ENCODE assay signal across 10 mouse cellular contexts in genomic region chr2:154173313-154173712, GRCm38 (mm10). TPM values are rescaled to one million over a fixed set of nuclear protein-coding genes. Genes with fewer than 3 reads are reported as not detected.
DNase-seq lines count a peak whose midpoint lies in the region; ATAC-seq and TF ChIP-seq lines count a peak whose summit lies in the region.
"Had no signal": no experiment of that assay in that cellular context is flagged by ENCODE, and none has a peak within 500 bp of the region (broad histone marks: within the 10 kb centered on the region; RNA-seq: fewer than 3 reads in every experiment).

No protein-coding gene starts in this region.

- H3K4me3 ChIP-seq in heart, postnatal 0 days (ENCODE audit: low read depth, low read length), result no peak overlapping the region
- no peak overlapping the region for H3K4me3 ChIP-seq in embryonic facial prominence, embryonic 11.5 days (ENCODE audit: low read depth, low read length)
- no peak overlapping the region for H3K4me3 ChIP-seq in limb, embryonic 14.5 days (replicated peaks; ENCODE audit: low read length)
- H3K4me3 ChIP-seq: heart, embryonic 15.5 days; midbrain, embryonic 12.5 days had no signal

- H3K36me3 ChIP-seq in heart, postnatal 0 days (replicated peaks; ENCODE audit: control insufficient read depth, insufficient read depth, low read length), result no peaks in the 10 kb centered on the region
- no peaks in the 10 kb centered on the region for H3K36me3 ChIP-seq in embryonic facial prominence, embryonic 11.5 days (replicated peaks; ENCODE audit: control insufficient read depth, insufficient read depth, low read depth, low read length)
- H3K36me3 ChIP-seq in limb, embryonic 14.5 days (ENCODE audit: control insufficient read depth, insufficient read depth, low read length), result no peaks in the 10 kb centered on the region
- H3K36me3 ChIP-seq: heart, embryonic 15.5 days; midbrain, embryonic 12.5 days had no signal

- peak; percentile 53 for DNase-seq in heart, postnatal 0 days (ENCODE audit: low spot score)
- DNase-seq in heart, postnatal 36 days, result no peak
- peak; percentile 54 for DNase-seq in testis, postnatal 10 days (ENCODE audit: low spot score)
- DNase-seq in testis, postnatal 14 days (ENCODE audit: low spot score), result no peak
- DNase-seq in embryonic facial prominence, embryonic 11.5 days (ENCODE audit: low spot score), result peak; percentile 70
- peak; percentile 67 for DNase-seq in limb, embryonic 14.5 days (ENCODE audit: low spot score)
- peak; percentile 35 for DNase-seq in thymus, postnatal 4 days
- no peak for DNase-seq in adrenal gland, adult 8-10 months

- 0 out of 2 replicates have a peak, but pooled peaks cover 5% of the 10 kb centered on the region for H3K27me3 ChIP-seq in heart, postnatal 0 days (ENCODE audit: control insufficient read depth, insufficient read depth, low read length)
- no peaks in the 10 kb centered on the region for H3K27me3 ChIP-seq in embryonic facial prominence, embryonic 11.5 days (ENCODE audit: control insufficient read depth, insufficient read depth, low read length)
- no peaks in the 10 kb centered on the region for H3K27me3 ChIP-seq in limb, embryonic 14.5 days (ENCODE audit: control insufficient read depth, insufficient read depth, low read length)
- H3K27me3 ChIP-seq: midbrain, embryonic 12.5 days had no signal

- peak; percentile 92 for TF ChIP-seq CTCF in heart, postnatal 0 days (IDR thresholded peaks at IDR 0.05; ENCODE audit: low read depth)

- H3K9ac ChIP-seq in heart, postnatal 0 days (replicated peaks; ENCODE audit: low read depth, low read length), result no peak overlapping the region
- no peak overlapping the region for H3K9ac ChIP-seq in embryonic facial prominence, embryonic 11.5 days (replicated peaks; ENCODE audit: low read length)
- H3K9ac ChIP-seq in limb, embryonic 14.5 days (ENCODE audit: low read depth, low read length, severe bottlenecking), result no peak overlapping the region
- H3K9ac ChIP-seq: heart, embryonic 15.5 days; midbrain, embryonic 12.5 days had no signal

- H3K27ac ChIP-seq in heart, postnatal 0 days (ENCODE audit: low read depth), result no peak overlapping the region
- no peak overlapping the region for H3K27ac ChIP-seq in embryonic facial prominence, embryonic 11.5 days (replicated peaks; ENCODE audit: low read depth, low read length)
- no peak overlapping the region for H3K27ac ChIP-seq in limb, embryonic 14.5 days (replicated peaks; ENCODE audit: low read depth, low read length)
- H3K27ac ChIP-seq: heart, embryonic 15.5 days; midbrain, embryonic 12.5 days had no signal

- TF ChIP-seq EP300 in heart, postnatal 0 days (IDR thresholded peaks at IDR 0.05; ENCODE audit: low read depth), result no peak

- no peaks in the 10 kb centered on the region for H3K4me1 ChIP-seq in heart, postnatal 0 days (ENCODE audit: control insufficient read depth, insufficient read depth)
- no peaks in the 10 kb centered on the region for H3K4me1 ChIP-seq in embryonic facial prominence, embryonic 11.5 days (ENCODE audit: control insufficient read depth, insufficient read depth, low read length)
- H3K4me1 ChIP-seq in limb, embryonic 14.5 days (ENCODE audit: control insufficient read depth, insufficient read depth, low read length), result no peaks in the 10 kb centered on the region
- H3K4me1 ChIP-seq: heart, embryonic 15.5 days; midbrain, embryonic 12.5 days had no signal

- TF ChIP-seq POLR2A in limb, embryonic 14.5 days (IDR thresholded peaks at IDR 0.05; ENCODE audit: borderline replicate concordance, extremely low read depth, insufficient read depth, insufficient read length), result no peak

- 38% methylated on average over 1 of the region's 1 CpGs for WGBS in heart, postnatal 0 days
- 57% methylated on average over 1 of the region's 1 CpGs for WGBS in embryonic facial prominence, embryonic 11.5 days
- WGBS in limb, embryonic 14.5 days, result 36% methylated on average over 1 of the region's 1 CpGs

- intact Hi-C loops in heart, postnatal 36 days (cut with DNase I), result loop anchor here (1.0 to 5.0 kb wide), 2 partner anchors 34 to 119 kb away; no protein-coding TSS in a partner anchor

- peak; percentile 76 for ATAC-seq in heart, postnatal 0 days (ENCODE audit: insufficient read depth, low read depth)
- no peak for ATAC-seq in embryonic facial prominence, embryonic 11.5 days (replicated peaks; ENCODE audit: insufficient number of reproducible peaks, low FRiP score, low TSS enrichment, low read depth)
- no peak for ATAC-seq in limb, embryonic 14.5 days (ENCODE audit: low FRiP score, low read depth)

- no peaks in the 10 kb centered on the region for H3K9me3 ChIP-seq in heart, postnatal 0 days (replicated peaks; ENCODE audit: control insufficient read depth, low read length)
- H3K9me3 ChIP-seq in embryonic facial prominence, embryonic 11.5 days (replicated peaks; ENCODE audit: control insufficient read depth, low read length), result no peaks in the 10 kb centered on the region
- no peaks in the 10 kb centered on the region for H3K9me3 ChIP-seq in limb, embryonic 14.5 days (ENCODE audit: control insufficient read depth, low read length)
- H3K9me3 ChIP-seq: heart, embryonic 15.5 days; midbrain, embryonic 12.5 days had no signal

- no peak overlapping the region for H3K4me2 ChIP-seq in heart, postnatal 0 days (ENCODE audit: low read depth, low read length)
- H3K4me2 ChIP-seq in embryonic facial prominence, embryonic 11.5 days (ENCODE audit: low read depth, low read length), result no peak overlapping the region
- H3K4me2 ChIP-seq in limb, embryonic 14.5 days (replicated peaks; ENCODE audit: low read depth, low read length, severe bottlenecking), result no peak overlapping the region
- H3K4me2 ChIP-seq: heart, embryonic 15.5 days; midbrain, embryonic 12.5 days had no signal

RNA-seq across cellular contexts. Expression of gene Bpifa5, which starts 10.9 kb away (rescaled TPM):
- not detected in 2 replicates for total RNA-seq in heart, postnatal 0 days (2014; rRNA removed; ENCODE audit: low replicate concordance)
- polyA plus RNA-seq in heart, postnatal 0 days (2015; fragmentation: Nextera tagmentation; extraction: Ambion mirVana), result not detected in 2 replicates
- total RNA-seq in heart, postnatal 36 days (2021), result not detected
- not detected in 2 replicates for polyA plus RNA-seq in embryonic facial prominence, embryonic 11.5 days (2014; fragmentation: Nextera tagmentation; extraction: Ambion mirVana)
- not detected in 2 replicates for polyA plus RNA-seq in limb, embryonic 14.5 days (2012; rRNA removed)
- not detected in 2 replicates for polyA plus RNA-seq in limb, embryonic 14.5 days (2014; fragmentation: Nextera tagmentation; extraction: Ambion mirVana)
- not detected for total RNA-seq in adrenal gland, adult 8-10 months (2022)
- polyA plus RNA-seq: heart, embryonic 15.5 days; midbrain, embryonic 12.5 days had no signal

RNA-seq across cellular contexts. Expression of gene Bpifb1, which starts 17.3 kb away (rescaled TPM):
- total RNA-seq in heart, postnatal 0 days (2014; rRNA removed; ENCODE audit: low replicate concordance), result 5.8 TPM in 1 of 2 replicates, not detected in the other
- 0.38 and 1.1 TPM in 2 replicates for polyA plus RNA-seq in heart, postnatal 0 days (2015; fragmentation: Nextera tagmentation; extraction: Ambion mirVana)
- not detected for total RNA-seq in heart, postnatal 36 days (2021)
- polyA plus RNA-seq in embryonic facial prominence, embryonic 11.5 days (2014; fragmentation: Nextera tagmentation; extraction: Ambion mirVana), result not detected in 2 replicates
- polyA plus RNA-seq in limb, embryonic 14.5 days (2012; rRNA removed), result not detected in 2 replicates
- polyA plus RNA-seq in limb, embryonic 14.5 days (2014; fragmentation: Nextera tagmentation; extraction: Ambion mirVana), result 0.26 TPM in 1 of 2 replicates, not detected in the other
- total RNA-seq in adrenal gland, adult 8-10 months (2022), result not detected
- polyA plus RNA-seq: midbrain, embryonic 12.5 days had no signal

RNA-seq across cellular contexts. Expression of gene Bpifa1, which starts 30.6 kb away (rescaled TPM):
- total RNA-seq in heart, postnatal 0 days (2014; rRNA removed; ENCODE audit: low replicate concordance), result not detected in 2 replicates
- 0.66 TPM in 1 of 2 replicates, not detected in the other for polyA plus RNA-seq in heart, postnatal 0 days (2015; fragmentation: Nextera tagmentation; extraction: Ambion mirVana)
- not detected for total RNA-seq in heart, postnatal 36 days (2021)
- polyA plus RNA-seq in embryonic facial prominence, embryonic 11.5 days (2014; fragmentation: Nextera tagmentation; extraction: Ambion mirVana), result not detected in 2 replicates
- 0.09 TPM in 1 of 2 replicates, not detected in the other for polyA plus RNA-seq in limb, embryonic 14.5 days (2012; rRNA removed)
- polyA plus RNA-seq in limb, embryonic 14.5 days (2014; fragmentation: Nextera tagmentation; extraction: Ambion mirVana), result not detected in 2 replicates
- total RNA-seq in adrenal gland, adult 8-10 months (2022), result not detected
- polyA plus RNA-seq: midbrain, embryonic 12.5 days had no signal

RNA-seq across cellular contexts. Expression of gene Bpifa3, which starts 43.2 kb away (rescaled TPM):
- total RNA-seq in heart, postnatal 0 days (2014; rRNA removed; ENCODE audit: low replicate concordance), result not detected in 2 replicates
- not detected in 2 replicates for polyA plus RNA-seq in heart, postnatal 0 days (2015; fragmentation: Nextera tagmentation; extraction: Ambion mirVana)
- not detected for total RNA-seq in heart, postnatal 36 days (2021)
- not detected in 2 replicates for polyA plus RNA-seq in embryonic facial prominence, embryonic 11.5 days (2014; fragmentation: Nextera tagmentation; extraction: Ambion mirVana)
- not detected in 2 replicates for polyA plus RNA-seq in limb, embryonic 14.5 days (2012; rRNA removed)
- polyA plus RNA-seq in limb, embryonic 14.5 days (2014; fragmentation: Nextera tagmentation; extraction: Ambion mirVana), result not detected in 2 replicates
- total RNA-seq in adrenal gland, adult 8-10 months (2022), result not detected
- polyA plus RNA-seq: heart, embryonic 15.5 days; midbrain, embryonic 12.5 days had no signal

RNA-seq across cellular contexts. Expression of gene Bpifb5, which starts 50.2 kb away (rescaled TPM):
- 1.2 TPM in 1 of 2 replicates, not detected in the other for total RNA-seq in heart, postnatal 0 days (2014; rRNA removed; ENCODE audit: low replicate concordance)
- 0.18 and 0.37 TPM in 2 replicates for polyA plus RNA-seq in heart, postnatal 0 days (2015; fragmentation: Nextera tagmentation; extraction: Ambion mirVana)
- total RNA-seq in heart, postnatal 36 days (2021), result not detected
- polyA plus RNA-seq in embryonic facial prominence, embryonic 11.5 days (2014; fragmentation: Nextera tagmentation; extraction: Ambion mirVana), result 0.29 TPM in 2 replicates
- polyA plus RNA-seq in limb, embryonic 14.5 days (2012; rRNA removed), result 0.74 and 0.97 TPM in 2 replicates
- 0.32 and 0.48 TPM in 2 replicates for polyA plus RNA-seq in limb, embryonic 14.5 days (2014; fragmentation: Nextera tagmentation; extraction: Ambion mirVana)
- total RNA-seq in adrenal gland, adult 8-10 months (2022), result under 1 TPM in 2 of 4 experiments, not detected in 2; 0.24 to 0.35 TPM
- polyA plus RNA-seq: midbrain, embryonic 12.5 days had no signal

Comparison
In these comparisons a context has a peak if more than half of its experiments do, and no peak if none do; other contexts are left out.
1. DNase-seq: peak in heart, postnatal 0 days (single experiment), testis, postnatal 10 days (single experiment), embryonic facial prominence, embryonic 11.5 days (single experiment), limb, embryonic 14.5 days (single experiment) and thymus, postnatal 4 days (single experiment); none in heart, postnatal 36 days (0 of 2), testis, postnatal 14 days (single experiment) and adrenal gland, adult 8-10 months (single experiment).